Mouse (Mus musculus) v-Abl transformed pro-B cells (cell line): ENCODE data around the gene Hoxb5.

Experiments used
- in situ Hi-C, 2 experiments: fragments of 400-800 bp; cut with MboI; formaldehyde crosslinking; loops; one replicate each; pipeline ENCODE4 v1.15.1; 2025; ENCODE audit not compliant: unreplicated experiment in 2 of 2

Hoxb5 gene

GRCm38 (mm10) chr11:96332105-96332504, 29.0 kb downstream of the Hoxb5 start:
- in situ Hi-C loops = no loop called here

- in situ Hi-C loops = no loop called here
Observed at GRCm38 (mm10) chr11:96332618-96333032, 29.5 kb downstream of the Hoxb5 start.

DNA sequence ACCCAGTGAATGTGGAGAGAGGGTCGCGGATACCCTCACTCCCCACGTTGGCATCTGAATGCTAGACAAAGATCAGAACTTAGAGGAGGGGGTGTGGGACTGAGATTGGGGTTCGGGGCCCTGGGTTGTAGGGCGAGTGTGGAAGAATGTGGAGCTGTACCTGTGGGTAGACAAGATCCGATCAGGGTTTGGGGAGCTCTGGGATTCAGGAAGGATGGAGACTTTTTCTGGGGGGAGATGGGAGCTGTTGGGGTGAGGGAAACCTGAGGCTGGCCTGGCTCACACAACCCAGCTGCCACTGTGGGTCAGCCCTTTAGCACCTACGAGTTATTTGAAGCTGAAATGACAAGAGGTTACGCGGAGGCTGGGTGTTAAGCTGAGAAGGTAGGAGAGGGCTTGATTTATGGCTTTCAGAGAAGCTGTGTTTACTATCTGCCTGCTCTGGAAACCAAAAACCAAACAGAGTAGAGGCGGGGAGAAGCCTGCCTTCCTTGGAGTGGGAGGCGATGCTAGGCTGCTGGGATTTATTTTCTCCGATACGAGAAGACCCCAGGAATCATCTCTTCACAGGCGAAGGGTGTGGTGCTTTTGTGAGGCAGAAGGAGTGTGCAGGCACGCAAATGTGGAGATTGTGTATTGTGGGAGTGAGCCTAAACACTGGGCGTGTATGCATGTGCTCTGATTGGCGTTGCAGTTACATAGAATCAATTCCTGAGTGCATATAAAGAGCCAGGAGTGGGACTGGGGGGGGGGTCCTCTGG, 30.3 kb downstream of the Hoxb5 start:
- in situ Hi-C loops = no loop called here

- in situ Hi-C loops = no loop called here
Observed at GRCm38 (mm10) chr11:96334002-96334364, 30.8 kb downstream of the Hoxb5 start.

DNA sequence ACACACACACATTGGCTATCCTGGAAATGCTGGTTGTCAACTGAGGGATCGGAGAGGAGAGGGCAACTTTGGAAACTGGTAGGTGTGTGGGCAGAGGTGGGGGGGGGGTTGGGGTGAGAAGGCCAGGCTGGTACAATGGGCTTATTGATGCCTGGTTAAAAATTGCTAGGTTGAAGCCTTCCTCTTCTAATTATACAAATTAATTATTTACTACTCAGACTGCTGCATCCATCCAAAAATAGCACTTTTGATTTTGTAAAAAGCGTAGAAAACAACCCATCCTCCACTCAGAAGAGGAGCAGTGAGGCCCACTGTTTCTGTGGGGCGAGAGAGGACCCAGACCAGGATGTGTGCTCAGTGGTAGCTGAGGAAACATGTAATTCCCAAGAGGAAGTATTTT, 31.9 kb downstream of the Hoxb5 start:
- in situ Hi-C loops = no loop called here

- in situ Hi-C loops = no loop called here
Observed at GRCm38 (mm10) chr11:96336597-96336996, 33.5 kb downstream of the Hoxb5 start.

DNA sequence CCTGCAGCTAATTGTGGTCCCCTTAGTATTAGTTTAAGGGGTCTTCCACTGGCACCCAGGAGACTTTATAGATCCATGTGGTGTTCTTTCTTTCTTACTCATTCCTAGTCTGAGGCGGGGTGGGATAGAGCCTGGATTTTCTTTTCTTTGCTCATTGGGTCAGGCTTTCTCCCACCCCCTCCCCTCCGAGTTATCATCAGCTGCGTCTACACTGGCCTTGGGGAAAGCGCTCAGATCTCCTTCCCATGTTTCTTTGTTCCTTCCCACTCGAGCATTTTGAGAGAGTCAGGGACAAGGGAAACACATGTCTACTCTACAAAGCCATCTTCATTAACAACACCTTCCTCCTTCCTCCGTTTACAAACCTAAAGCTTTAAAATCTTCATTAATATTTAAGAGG, 33.9 kb downstream of the Hoxb5 start:
- in situ Hi-C loops = no loop called here

- in situ Hi-C loops = no loop called here
Observed at GRCm38 (mm10) chr11:96338957-96339855, 36.1 kb downstream of the Hoxb5 start.

- in situ Hi-C loops = no loop called here
Observed at GRCm38 (mm10) chr11:96340698-96341365, 37.7 kb downstream of the Hoxb5 start.

- in situ Hi-C loops = no loop called here
Observed at GRCm38 (mm10) chr11:96341701-96342575, 38.8 kb downstream of the Hoxb5 start.

- in situ Hi-C loops = no loop called here
Observed at GRCm38 (mm10) chr11:96342576-96342930, 39.4 kb downstream of the Hoxb5 start.

GRCm38 (mm10) chr11:96343206-96343745, 40.1 kb downstream of the Hoxb5 start:
- in situ Hi-C loops = no loop called here

- in situ Hi-C loops = no loop called here
Observed at GRCm38 (mm10) chr11:96344061-96344877, 41.1 kb downstream of the Hoxb5 start.

DNA sequence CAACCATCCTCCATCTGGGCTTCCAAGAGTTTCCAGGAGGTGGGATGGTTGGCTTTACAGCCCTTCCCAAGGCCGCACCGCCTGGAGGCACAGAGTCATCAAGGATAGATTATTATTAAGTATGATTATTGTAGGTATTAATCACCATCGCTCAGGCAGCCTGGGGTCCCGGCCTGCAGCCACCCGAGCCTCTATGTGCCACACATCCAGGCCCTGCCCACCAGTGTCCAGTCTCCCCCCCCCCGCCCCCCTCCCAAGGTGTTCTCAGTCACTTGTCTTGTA, 41.7 kb downstream of the Hoxb5 start:
- in situ Hi-C loops = no loop called here

DNA sequence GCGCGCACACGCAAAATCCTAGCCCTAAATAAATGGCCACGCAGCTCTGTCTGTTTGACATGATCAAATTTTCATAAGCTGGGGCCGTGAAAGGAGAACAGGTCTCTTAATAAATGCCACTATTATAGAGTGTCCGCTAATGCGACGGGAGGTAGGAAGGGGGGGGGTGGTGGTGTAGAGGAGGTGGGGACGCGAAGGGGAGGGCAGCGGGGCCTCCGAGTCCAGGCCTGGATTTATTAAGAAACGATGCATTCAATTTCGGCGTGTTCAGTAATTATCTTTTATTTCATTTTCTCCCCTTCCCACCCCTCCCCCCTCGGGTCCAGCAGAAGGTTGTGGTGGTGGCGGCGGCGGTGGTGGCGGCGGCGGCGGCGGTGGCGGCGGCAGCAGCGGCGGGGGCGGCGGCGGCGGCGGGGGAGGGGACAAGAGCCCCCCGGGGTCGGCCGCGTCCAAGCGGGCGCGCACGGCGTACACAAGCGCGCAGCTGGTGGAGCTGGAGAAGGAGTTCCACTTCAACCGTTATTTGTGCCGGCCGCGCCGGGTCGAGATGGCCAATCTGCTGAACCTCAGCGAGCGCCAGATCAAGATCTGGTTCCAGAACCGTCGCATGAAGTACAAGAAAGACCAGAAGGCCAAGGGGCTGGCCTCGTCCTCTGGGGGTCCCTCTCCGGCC, 42.2 kb downstream of the Hoxb5 start:
- in situ Hi-C loops = no loop called here

- in situ Hi-C loops = no loop called here
Observed at GRCm38 (mm10) chr11:96345893-96346806, 43.0 kb downstream of the Hoxb5 start.

- in situ Hi-C loops = no loop called here
Observed at GRCm38 (mm10) chr11:96346916-96347520, 43.9 kb downstream of the Hoxb5 start.

- in situ Hi-C loops = no loop called here
Observed at GRCm38 (mm10) chr11:96347717-96348116, 44.6 kb downstream of the Hoxb5 start.
